Mouse (Mus musculus) adrenal gland, adult 18-20 months (tissue): ENCODE data around the gene Ppp1r13b. TPM values are rescaled to one million over a fixed set of nuclear protein-coding genes. Genes with fewer than 3 reads are reported as not detected.

ENCODE experiments used
- DNase-seq, 2 experiments: peaks; one replicate each; pipeline ENCODE4 v3.0.0; 2021 to 2022; ENCODE audit warnings: low spot score in 2 of 2
- total RNA-seq, 2 experiments: library from RNA; stranded (reverse); gene quantifications; 1 replicate in 1 of 2; 2 replicates in 1 of 2; pipeline ENCODE4 v1.2.3; 2021

Gene Ppp1r13b
- total RNA-seq, 2 experiments from 2014 or later: 16.2 to 19.4 TPM

- DNase-seq: no peak
Measured at GRCm38 (mm10) chr12:111798493-111798892, 109.4 kb downstream of the Ppp1r13b start.

DNA sequence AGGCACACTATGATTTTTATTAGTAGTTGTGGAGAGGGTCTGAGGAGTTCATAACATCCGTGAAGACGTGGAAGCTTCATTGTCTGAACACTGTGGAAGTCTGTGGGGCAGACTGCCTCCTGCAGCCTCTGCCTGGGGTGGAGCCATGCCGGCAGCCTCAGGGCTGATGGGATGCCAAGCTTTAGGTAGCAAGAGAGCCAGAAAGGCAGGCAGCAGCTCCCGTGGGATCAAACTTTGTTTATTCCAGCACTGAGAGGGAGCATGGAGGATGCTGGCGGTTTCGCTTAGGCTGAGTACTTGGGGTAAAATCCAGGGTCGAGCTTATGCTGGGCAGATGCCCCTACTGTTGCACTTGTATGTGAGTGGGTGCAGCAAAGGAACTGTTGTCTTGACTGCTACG lies 110.7 kb downstream of the Ppp1r13b start:
- no peak for DNase-seq

DNA sequence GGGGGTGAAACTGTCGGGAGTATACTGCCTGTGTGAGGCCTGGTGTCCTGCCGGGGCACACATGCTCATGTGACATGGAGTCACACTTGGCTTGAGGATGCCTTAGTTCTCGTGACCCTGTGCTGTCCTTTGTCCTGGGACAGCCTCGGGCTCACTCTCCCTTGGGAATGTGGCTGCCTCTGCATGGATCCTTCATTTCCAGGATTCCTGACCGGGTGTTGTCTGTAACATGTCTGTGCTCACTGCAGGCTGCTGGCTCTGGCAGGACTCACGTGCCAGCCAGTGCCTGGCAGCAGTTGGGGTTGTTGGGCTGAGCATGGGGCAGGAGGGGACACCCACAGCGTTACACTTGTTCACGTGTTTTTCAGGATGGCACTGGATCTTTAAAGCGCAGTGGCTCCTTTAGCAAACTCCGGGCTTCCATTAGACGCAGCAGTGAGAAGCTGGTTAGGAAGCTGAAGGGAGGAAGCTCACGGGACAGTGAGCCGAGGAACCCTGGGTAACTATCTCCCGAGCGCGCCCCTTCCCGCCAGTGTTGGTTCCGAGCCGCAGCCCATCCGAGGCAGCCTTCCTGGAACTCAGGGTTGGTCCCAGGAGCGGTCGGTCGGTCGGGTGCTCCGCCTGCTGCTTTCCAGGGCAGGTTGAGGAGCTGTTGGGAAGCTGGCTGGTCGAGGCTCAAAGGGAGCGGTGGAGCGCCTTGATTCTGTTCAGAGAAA lies 112.6 kb downstream of the Ppp1r13b start:
- no peak for DNase-seq

DNA sequence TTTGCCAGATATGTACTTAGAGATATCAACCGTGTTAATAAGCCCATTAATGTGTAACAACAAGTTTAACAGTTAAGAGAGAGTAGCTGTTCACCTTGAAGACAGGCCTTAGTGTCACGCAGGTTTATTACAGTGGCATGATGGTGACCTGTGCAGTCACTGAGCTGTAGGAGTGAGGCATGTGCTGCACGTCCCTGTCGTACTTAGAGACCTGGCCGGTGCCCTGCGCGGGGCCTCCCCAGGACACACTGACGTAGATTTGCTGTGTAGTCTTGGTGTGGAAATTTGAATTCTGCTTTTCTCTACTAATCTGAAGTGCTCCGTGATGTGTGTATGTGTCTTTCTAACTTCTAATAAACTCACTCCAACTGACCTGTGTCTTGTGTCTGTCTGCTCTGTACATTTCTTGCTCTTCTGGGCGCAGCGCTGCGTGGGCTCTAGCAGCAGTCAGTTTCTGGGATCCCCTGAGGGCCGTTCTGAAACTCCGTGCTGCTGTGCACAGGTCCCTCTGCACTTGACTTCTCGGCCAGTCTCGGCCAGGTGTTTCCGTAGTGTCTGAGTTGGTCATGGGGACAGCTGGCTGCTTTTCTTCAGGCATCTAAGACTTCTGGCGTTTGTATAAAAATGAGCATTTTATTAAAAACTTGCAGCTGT lies 113.3 kb downstream of the Ppp1r13b start:
- DNase-seq: no peak

DNA sequence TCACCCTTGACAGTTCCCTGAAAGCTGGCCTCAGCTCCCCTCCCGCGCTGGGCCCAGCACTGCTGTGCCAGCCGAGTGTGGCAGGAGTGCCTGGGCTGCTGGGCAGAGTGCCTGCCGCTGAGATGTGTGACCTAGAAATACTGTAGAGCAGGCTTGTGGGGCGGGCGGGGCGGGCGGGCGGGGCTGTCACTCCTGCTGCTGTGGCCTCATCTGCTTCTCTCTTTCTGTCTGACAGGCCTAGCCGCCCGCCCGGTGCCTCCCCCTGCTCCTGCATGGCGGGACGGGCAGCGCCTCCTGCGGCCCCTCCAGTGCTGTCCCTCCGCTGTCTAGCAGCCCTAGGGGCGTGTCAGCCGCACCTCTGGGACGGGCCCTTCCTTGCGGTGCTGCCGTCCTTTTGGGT lies 113.8 kb downstream of the Ppp1r13b start:
- DNase-seq: no peak

- no peak for DNase-seq
Measured at GRCm38 (mm10) chr12:111791474-111792104, 116.3 kb downstream of the Ppp1r13b start.

DNA sequence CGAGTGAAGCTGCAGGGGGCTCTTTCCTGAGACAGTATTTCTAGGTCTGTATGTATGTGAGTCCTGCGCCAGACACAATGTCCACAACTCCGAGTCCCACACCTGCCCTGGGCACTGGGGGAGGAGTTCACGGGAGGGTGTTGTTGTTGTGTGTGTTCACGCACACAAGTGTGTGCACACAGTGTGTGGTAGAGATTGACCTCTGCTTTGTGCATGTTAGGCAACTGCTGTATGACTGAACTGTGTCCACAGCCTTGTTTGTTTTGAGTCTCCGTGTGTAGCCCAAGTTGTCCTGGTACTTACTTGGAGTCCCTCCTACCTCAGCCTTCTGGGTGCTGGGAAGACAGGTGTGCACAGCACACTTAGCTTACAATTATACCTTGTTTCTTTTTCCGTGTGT lies 117.3 kb downstream of the Ppp1r13b start:
- no peak for DNase-seq

DNA sequence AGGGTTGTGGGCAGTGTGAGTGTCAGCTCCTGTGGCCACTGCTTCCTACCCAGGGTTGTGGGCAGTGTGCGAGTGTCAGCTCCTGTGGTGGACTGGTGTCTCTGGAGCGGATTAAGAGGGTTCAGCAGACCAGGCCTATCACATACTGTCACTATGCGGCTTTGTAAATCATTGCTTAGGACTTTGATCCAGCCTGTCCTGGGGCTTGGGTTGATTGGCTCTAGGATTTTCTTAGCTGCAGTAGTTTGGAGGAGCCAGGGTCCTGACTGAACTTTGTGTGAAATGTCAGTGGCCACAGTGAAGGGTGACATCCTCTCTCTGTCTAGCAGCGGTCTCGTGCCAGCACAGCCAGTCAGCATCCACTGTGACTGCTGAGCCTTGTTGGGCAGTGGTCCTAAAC lies 117.8 kb downstream of the Ppp1r13b start:
- no peak for DNase-seq

GRCm38 (mm10) chr12:111787015-111787414 lies 120.9 kb downstream of the Ppp1r13b start:
- DNase-seq: no peak

DNA sequence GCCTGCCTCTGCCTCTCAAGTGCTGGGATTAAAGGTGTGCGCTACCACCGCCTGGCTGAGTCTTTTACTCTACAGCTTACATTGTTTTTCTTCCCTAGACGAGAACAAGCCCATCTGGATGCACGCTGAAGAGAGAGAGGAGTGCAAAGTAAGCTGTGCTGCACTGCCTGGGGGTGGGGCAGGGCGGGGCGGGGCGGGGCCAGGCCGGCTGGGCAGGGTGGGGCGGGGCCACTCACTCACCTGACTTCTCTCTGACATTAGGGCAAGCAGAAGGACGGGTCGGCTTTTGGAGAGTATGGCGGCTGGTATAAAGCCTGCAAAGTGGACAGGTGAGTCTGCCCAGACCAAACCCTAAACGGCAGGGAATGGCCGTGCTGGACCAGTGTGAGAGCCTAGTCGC lies 122.7 kb downstream of the Ppp1r13b start:
- no peak for DNase-seq

DNA sequence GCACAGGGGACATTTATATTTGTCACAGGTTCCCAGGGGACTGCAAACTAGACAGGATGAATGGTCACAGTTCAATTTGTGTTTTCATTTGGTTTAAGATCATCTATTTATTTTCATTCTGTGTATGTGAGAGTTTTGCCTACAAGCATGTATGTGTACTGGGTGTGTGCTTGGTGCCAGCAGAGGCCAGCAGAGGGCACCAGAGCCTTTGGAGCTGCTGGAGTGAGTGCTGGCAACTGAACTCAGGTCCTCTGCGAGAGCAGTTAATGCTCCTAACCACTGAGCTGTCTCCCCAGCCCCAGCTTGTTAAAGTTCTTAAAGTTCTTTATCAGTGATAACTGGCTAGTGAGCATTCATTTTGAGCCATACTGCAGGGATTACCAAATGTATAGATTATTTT lies 128.4 kb downstream of the Ppp1r13b start:
- no peak for DNase-seq

Other genes with a start within 250 kb of the Ppp1r13b start
- 10 to 100 TPM; 45.2 to 76.0 TPM for gene Ckb, start 235.8 kb downstream of the Ppp1r13b start, total RNA-seq
- 10 to 100 TPM; 16.3 to 20.1 TPM for gene Trmt61a, start 230.0 kb downstream of the Ppp1r13b start, total RNA-seq
- gene Bag5, start 194.9 kb downstream of the Ppp1r13b start, total RNA-seq: 10 to 100 TPM; 43.1 to 43.7 TPM
- gene Apopt1, start 194.8 kb downstream of the Ppp1r13b start, total RNA-seq: 10 to 100 TPM; 61.0 to 61.3 TPM
- 100 to 1,000 TPM in 1 of 2 experiments, 10 to 100 TPM in 1; 93.1 to 126 TPM for gene Klc1, start 149.3 kb downstream of the Ppp1r13b start, total RNA-seq
- 10 to 100 TPM; 13.0 to 13.7 TPM for gene Xrcc3, start 94.2 kb downstream of the Ppp1r13b start, total RNA-seq
- 100 to 1,000 TPM in 1 of 2 experiments, 10 to 100 TPM in 1; 84.6 to 101 TPM for gene Zfyve21, start 93.9 kb downstream of the Ppp1r13b start, total RNA-seq
- gene Atp5mpl, start 58.9 kb upstream of the Ppp1r13b start, total RNA-seq: 100 to 1,000 TPM; 359 to 454 TPM
- gene Tdrd9, start 63.4 kb upstream of the Ppp1r13b start, total RNA-seq: under 1 TPM in 1 of 2 experiments, not detected in 1; 0.30 TPM
- not detected for gene Rd3l, start 73.2 kb upstream of the Ppp1r13b start, total RNA-seq
- 10 to 100 TPM; 32.9 to 41.5 TPM for gene Aspg, start 198.6 kb upstream of the Ppp1r13b start, total RNA-seq
- gene Kif26a, start 238.1 kb upstream of the Ppp1r13b start, total RNA-seq: 1 to 10 TPM; 6.9 to 7.1 TPM